Mouse (Mus musculus) layer of hippocampus, adult 9-10 months (tissue): ENCODE measurements around the gene Lix1.

ENCODE experiments used
- DNase-seq: peaks from one replicate; pipeline ENCODE4 v3.0.0; 2022; ENCODE audit warnings: low spot score

Lix1 gene

GRCm38 (mm10) chr17:17496730-17497129, 94.3 kb downstream of the Lix1 start:
- DNase-seq = no peak

GRCm38 (mm10) chr17:17498848-17499247, 96.4 kb downstream of the Lix1 start:
- DNase-seq = no peak

- no peak for DNase-seq
Measured at GRCm38 (mm10) chr17:17499278-17499677, 96.8 kb downstream of the Lix1 start.

DNA sequence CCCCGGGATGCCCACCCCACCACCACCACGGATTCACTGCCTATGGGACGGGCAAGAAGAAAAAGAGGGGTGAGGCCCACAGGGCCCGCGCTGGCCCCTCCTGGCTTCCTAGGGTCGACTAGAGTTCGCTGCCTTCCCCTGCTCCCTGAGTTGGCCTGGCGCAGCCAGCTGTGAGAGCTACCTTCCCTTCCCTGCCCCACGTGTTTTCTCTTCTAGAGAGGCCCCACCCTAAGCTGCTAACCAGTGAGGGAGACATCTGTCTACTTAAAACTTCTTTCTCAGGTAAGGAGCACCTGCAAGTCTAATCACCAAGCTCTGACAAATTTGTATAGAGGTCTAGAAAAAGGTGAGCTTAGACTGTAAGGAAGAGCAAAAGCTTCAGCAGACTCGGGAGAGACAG, 104.2 kb downstream of the Lix1 start:
- no peak for DNase-seq
